Mouse (Mus musculus) neural tube, embryonic 12.5 days (tissue): ENCODE data around the gene Map7d2. TPM values are rescaled to one million over a fixed set of nuclear protein-coding genes. Genes with fewer than 3 reads are reported as not detected.
A peak's percentile ranks its signal among the peaks of the same experiment; 100 is the strongest.
"Not testable (repeated sequence)": the region's sequence is repeated elsewhere in the genome, so short reads cannot be mapped to it uniquely, and the experiment has no call there.

Experiments used
- ATAC-seq: fragments of 200-750 bp; cut with Nextera tagmentation; 2 replicates; pipeline ENCODE4 v1.8.0; 2017; ENCODE audit warnings: low read depth, mild to moderate bottlenecking, moderate TSS enrichment, moderate library complexity; ENCODE audit not compliant: low FRiP score
- H3K27ac ChIP-seq: fragments of 300-500 bp; sonication (generic); 2 replicates; pipeline ENCODE4 v1.5.1; 2016
- H3K27me3 ChIP-seq: fragments of 300-500 bp; sonication (generic); replicated peaks from 2 replicates; pipeline ENCODE4 v1.6.1; 2016; ENCODE audit warnings: mild to moderate bottlenecking
- H3K36me3 ChIP-seq: fragments of 300-500 bp; sonication (generic); 2 replicates; pipeline ENCODE4 v1.6.1; 2016; ENCODE audit warnings: mild to moderate bottlenecking
- H3K4me1 ChIP-seq: fragments of 300-500 bp; sonication (generic); 2 replicates; pipeline ENCODE4 v1.6.1; 2016
- H3K4me2 ChIP-seq: fragments of 300-500 bp; sonication (generic); replicated peaks from 2 replicates; pipeline ENCODE4 v1.6.1; 2016; ENCODE audit warnings: mild to moderate bottlenecking
- H3K4me3 ChIP-seq: fragments of 300-500 bp; sonication (generic); 2 replicates; pipeline ENCODE4 v1.5.1; 2016
- H3K9ac ChIP-seq: fragments of 300-500 bp; sonication (generic); 2 replicates; pipeline ENCODE4 v1.6.1; 2016; ENCODE audit warnings: mild to moderate bottlenecking
- H3K9me3 ChIP-seq: fragments of 300-500 bp; sonication (generic); 2 replicates; pipeline ENCODE4 v1.6.1; 2016; ENCODE audit warnings: mild to moderate bottlenecking
- WGBS: fragments of 180-500 bp; shearing (Covaris S2); methylation state at CpG from one replicate; pipeline ENCODE4 v1.1.7; 2016; 5-methylcytosine and 5-hydroxymethylcytosine counted together
- polyA plus RNA-seq: library from polyadenylated mRNA; unstranded; fragments of >200 nt; fragmentation: Nextera tagmentation; extraction: Ambion mirVana; gene quantifications from 2 replicates; pipeline ENCODE4 v1.2.1, GENCODE M21; 2016

Gene Map7d2
- polyA plus RNA-seq, 1 experiment from 2014 or later = 19.5 TPM

DNA sequence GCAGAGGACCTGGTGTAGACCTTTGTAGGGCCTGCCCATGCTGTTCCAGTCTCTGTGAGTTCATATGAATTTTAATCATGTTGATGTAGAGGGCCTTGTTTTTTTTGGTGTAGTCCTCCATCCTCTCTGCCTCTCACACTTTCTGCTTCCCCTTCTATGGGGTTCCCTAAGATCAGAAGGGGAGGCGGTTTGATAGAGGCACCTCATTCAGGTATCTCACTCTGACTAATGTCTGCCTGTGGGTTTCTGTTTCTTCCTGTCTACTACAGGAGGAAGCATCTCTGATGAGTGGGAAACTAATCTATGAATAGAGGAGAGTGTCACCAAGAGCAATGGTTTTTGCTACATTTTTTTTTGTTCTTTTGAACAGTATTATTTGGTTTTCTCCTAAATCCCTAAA, 32.8 kb downstream of the Map7d2 start:
- Histone ChIP-seq H3K27me3 (no peaks in the 10 kb centered on the region), H3K27ac (no peak overlapping the region), H3K9ac (no peak overlapping the region), H3K9me3 (no peaks in the 10 kb centered on the region), H3K4me1 (no peaks in the 10 kb centered on the region), H3K4me2 (no peak overlapping the region), H3K36me3 (no peaks in the 10 kb centered on the region), H3K4me3 (no peak overlapping the region)
- 95% methylated on average over 1 of the region's 1 CpGs for WGBS
- no peak for ATAC-seq

DNA sequence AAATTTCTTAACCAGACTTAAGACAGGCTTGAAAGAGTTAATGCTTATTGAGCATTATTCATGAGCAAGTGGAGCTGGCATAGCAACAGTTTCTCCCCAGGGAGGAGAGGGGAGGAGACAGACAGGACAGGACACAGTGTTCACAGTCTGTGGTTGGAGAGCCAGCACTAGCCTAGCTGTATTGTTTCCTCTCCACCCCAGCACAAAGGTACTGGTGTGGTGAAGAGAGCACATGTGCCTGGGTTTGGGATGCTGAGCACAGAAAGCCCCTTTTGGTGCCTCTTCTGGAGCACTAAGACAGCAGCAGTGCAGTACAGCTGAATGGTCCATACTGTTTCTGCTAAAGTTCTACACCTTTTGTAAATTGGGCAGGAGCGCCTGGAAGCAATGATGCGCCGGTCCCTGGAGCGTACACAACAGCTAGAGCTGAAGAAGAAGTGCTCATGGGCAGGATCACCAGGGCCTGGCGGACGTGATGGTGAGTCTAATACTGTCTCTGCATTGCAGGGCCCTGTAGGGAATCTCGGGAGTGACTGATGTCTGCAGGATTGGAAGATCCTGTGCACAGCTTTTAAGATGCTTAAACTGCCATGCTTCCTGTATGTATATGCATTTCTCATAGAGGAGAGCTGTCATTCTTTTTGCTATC, 44.8 kb downstream of the Map7d2 start:
- 47% methylated on average over 7 of the region's 7 CpGs for WGBS
- H3K36me3 ChIP-seq = no peaks in the 10 kb centered on the region
- H3K4me2 ChIP-seq = peak overlapping the region; percentile 45
- no peak overlapping the region for H3K27ac ChIP-seq
- no peaks in the 10 kb centered on the region for H3K9me3 ChIP-seq
- H3K9ac ChIP-seq = no peak overlapping the region
- ATAC-seq = peak; percentile 94
- no peaks in the 10 kb centered on the region for H3K27me3 ChIP-seq
- H3K4me3 ChIP-seq = no peak overlapping the region
- H3K4me1 ChIP-seq = no peaks in the 10 kb centered on the region

- H3K27ac ChIP-seq = no peak overlapping the region
- H3K4me3 ChIP-seq = no peak overlapping the region
- no peaks in the 10 kb centered on the region for H3K27me3 ChIP-seq
- WGBS = 86% methylated on average over 1 of the region's 1 CpGs
- no peak overlapping the region for H3K9ac ChIP-seq
- H3K9me3 ChIP-seq = no peaks in the 10 kb centered on the region
- no peaks in the 10 kb centered on the region for H3K4me1 ChIP-seq
- ATAC-seq = no peak
- no peaks in the 10 kb centered on the region for H3K36me3 ChIP-seq
- H3K4me2 ChIP-seq = no peak overlapping the region
Measured at GRCm38 (mm10) chrX:159474799-159475198, 60.4 kb downstream of the Map7d2 start.

GRCm38 (mm10) chrX:159478243-159478940, 64.0 kb downstream of the Map7d2 start:
- H3K27ac ChIP-seq, H3K9ac ChIP-seq, H3K4me3 ChIP-seq, H3K4me1 ChIP-seq, H3K27me3 ChIP-seq, ATAC-seq, H3K36me3 ChIP-seq, H3K4me2 ChIP-seq, H3K9me3 ChIP-seq: not testable (repeated sequence)
- WGBS = 86% methylated on average over 4 of the region's 4 CpGs

GRCm38 (mm10) chrX:159484247-159484646, 69.9 kb downstream of the Map7d2 start:
- no peak overlapping the region for H3K4me2 ChIP-seq
- no peaks in the 10 kb centered on the region for H3K4me1 ChIP-seq
- 86% methylated on average over 1 of the region's 1 CpGs for WGBS
- H3K27me3 ChIP-seq = no peaks in the 10 kb centered on the region
- no peak overlapping the region for H3K9ac ChIP-seq
- no peaks in the 10 kb centered on the region for H3K9me3 ChIP-seq
- no peaks in the 10 kb centered on the region for H3K36me3 ChIP-seq
- ATAC-seq = no peak
- H3K27ac ChIP-seq = no peak overlapping the region
- H3K4me3 ChIP-seq = no peak overlapping the region

DNA sequence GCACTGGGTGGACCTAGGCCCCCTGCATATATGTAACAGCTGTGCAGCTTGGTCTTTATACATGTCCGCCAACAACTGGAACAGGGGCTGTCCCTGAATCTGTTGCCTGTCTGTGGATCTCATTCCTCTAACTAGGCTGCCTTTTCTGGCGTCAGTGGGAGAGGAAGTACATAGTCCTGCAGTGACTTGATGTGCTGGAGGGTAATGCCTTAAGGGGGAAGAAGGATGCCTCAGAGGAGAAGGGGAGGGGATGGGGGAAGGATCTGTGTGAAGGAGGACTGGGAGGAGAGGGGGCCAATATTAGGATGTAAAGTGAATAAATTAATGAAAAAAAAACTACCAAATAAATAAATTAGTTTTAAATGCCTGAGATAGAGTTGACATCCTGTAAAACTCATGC, 88.8 kb downstream of the Map7d2 start:
- Histone ChIP-seq H3K9ac (no peak overlapping the region), H3K9me3 (no peaks in the 10 kb centered on the region), H3K4me2 (no peak overlapping the region), H3K27me3 (no peaks in the 10 kb centered on the region), H3K27ac (no peak overlapping the region), H3K4me3 (no peak overlapping the region), H3K4me1 (no peaks in the 10 kb centered on the region), H3K36me3 (no peaks in the 10 kb centered on the region)
- 61% methylated on average over 2 of the region's 2 CpGs for WGBS
- no peak for ATAC-seq

- Histone ChIP-seq H3K9me3 (no peaks in the 10 kb centered on the region), H3K4me1 (no peaks in the 10 kb centered on the region), H3K4me3 (no peak overlapping the region), H3K27ac (no peak overlapping the region), H3K4me2 (no peak overlapping the region), H3K36me3 (no peaks in the 10 kb centered on the region), H3K27me3 (no peaks in the 10 kb centered on the region), H3K9ac (no peak overlapping the region)
- ATAC-seq = no peak
- 59% methylated on average over 19 of the region's 19 CpGs for WGBS
Measured at GRCm38 (mm10) chrX:159508331-159509036, 94.1 kb downstream of the Map7d2 start.

DNA sequence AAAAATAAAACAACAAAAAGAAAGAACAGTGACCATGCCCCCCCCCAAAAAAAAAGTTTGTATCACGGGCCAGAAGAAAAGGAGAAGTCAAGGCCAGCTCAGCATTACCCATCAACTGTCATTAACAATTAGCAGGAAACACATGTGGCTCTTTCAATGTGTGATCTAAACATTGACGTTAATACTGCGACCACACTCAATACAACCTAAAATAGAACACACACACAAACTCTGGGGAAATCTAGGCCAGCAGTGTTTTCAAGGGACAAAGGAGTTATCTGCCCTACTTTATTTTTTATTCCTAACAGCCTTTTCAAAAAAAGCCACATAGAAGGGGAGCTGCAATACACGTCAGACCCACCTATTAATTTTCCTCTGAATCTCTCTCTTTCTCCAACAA, 94.7 kb downstream of the Map7d2 start:
- Histone ChIP-seq H3K9me3 (no peaks in the 10 kb centered on the region), H3K4me1 (no peaks in the 10 kb centered on the region), H3K36me3 (no peaks in the 10 kb centered on the region), H3K27ac (no peak overlapping the region), H3K27me3 (no peaks in the 10 kb centered on the region), H3K4me3 (no peak overlapping the region), H3K9ac (no peak overlapping the region), H3K4me2 (no peak overlapping the region)
- no peak for ATAC-seq
- 84% methylated on average over 4 of the region's 4 CpGs for WGBS

GRCm38 (mm10) chrX:159509847-159510715, 95.7 kb downstream of the Map7d2 start:
- Histone ChIP-seq H3K36me3 (no peaks in the 10 kb centered on the region), H3K27me3 (no peaks in the 10 kb centered on the region), H3K4me3 (no peak overlapping the region), H3K4me1 (no peaks in the 10 kb centered on the region), H3K27ac (no peak overlapping the region), H3K9me3 (no peaks in the 10 kb centered on the region), H3K4me2 (no peak overlapping the region), H3K9ac (no peak overlapping the region)
- WGBS = 80% methylated on average over 19 of the region's 19 CpGs
- ATAC-seq = no peak

DNA sequence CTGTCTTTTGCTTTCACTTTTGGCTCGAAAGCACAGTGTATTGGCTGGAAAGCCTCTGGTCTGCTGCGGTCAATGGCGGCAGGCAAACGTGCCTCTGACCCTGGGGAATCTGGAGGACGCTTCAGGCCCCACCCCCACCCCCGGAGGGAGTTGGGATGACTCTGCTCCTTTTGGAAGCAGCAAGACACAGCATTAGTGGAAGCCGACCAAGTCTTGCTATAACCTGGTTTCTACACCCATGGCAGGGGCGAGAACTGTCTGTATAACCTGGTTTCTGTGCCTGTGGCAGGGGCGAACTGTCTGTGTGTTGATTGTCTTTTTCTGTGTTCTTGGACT, 96.3 kb downstream of the Map7d2 start:
- Histone ChIP-seq H3K27me3 (no peaks in the 10 kb centered on the region), H3K4me2 (no peak overlapping the region), H3K36me3 (no peaks in the 10 kb centered on the region), H3K27ac (no peak overlapping the region), H3K4me1 (no peaks in the 10 kb centered on the region), H3K4me3 (no peak overlapping the region), H3K9me3 (no peaks in the 10 kb centered on the region), H3K9ac (no peak overlapping the region)
- no peak for ATAC-seq
- WGBS = 78% methylated on average over 9 of the region's 9 CpGs

GRCm38 (mm10) chrX:159515599-159515998, 101.2 kb downstream of the Map7d2 start:
- H3K27ac ChIP-seq = no peak overlapping the region
- WGBS = 91% methylated on average over 6 of the region's 6 CpGs
- no peak overlapping the region for H3K4me2 ChIP-seq
- no peaks in the 10 kb centered on the region for H3K27me3 ChIP-seq
- no peak for ATAC-seq
- no peaks in the 10 kb centered on the region for H3K4me1 ChIP-seq
- H3K4me3 ChIP-seq = no peak overlapping the region
- no peaks in the 10 kb centered on the region for H3K9me3 ChIP-seq
- no peak overlapping the region for H3K9ac ChIP-seq
- H3K36me3 ChIP-seq = no peaks in the 10 kb centered on the region

DNA sequence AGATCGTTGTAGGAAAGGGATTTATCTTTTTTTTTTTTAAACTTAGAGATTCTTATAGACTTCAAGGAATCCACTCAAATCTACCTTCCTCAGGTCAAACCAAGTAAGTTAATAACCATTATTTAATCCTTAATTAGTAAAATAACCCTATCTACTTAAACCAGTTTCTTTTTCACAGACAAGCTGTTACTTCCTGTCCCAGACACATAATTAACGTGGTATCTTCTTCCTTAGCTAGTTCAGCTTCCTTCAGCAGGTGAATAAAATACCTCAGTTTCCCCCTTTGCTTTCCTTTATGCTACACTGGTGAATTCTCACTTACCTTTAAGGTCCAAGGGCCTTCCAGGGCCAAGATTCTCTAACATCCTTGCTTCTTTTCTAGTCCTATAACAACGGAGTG, 107.4 kb downstream of the Map7d2 start:
- H3K4me1 ChIP-seq = no peaks in the 10 kb centered on the region
- H3K4me3 ChIP-seq = no peak overlapping the region
- ATAC-seq = no peak
- H3K9me3 ChIP-seq = no peaks in the 10 kb centered on the region
- H3K4me2 ChIP-seq = no peak overlapping the region
- H3K36me3 ChIP-seq = no peaks in the 10 kb centered on the region
- WGBS = 72% methylated on average over 3 of the region's 3 CpGs
- no peak overlapping the region for H3K9ac ChIP-seq
- H3K27me3 ChIP-seq = no peaks in the 10 kb centered on the region
- H3K27ac ChIP-seq = no peak overlapping the region
